Mouse (Mus musculus) kidney, embryonic 16.5 days (tissue): ENCODE data around the gene Bmpr1b. TPM values are rescaled to one million over a fixed set of nuclear protein-coding genes. Genes with fewer than 3 reads are reported as not detected.
A peak's percentile ranks its signal among the peaks of the same experiment; 100 is the strongest.

Experiments used
- ATAC-seq: fragments of 200-750 bp; cut with Nextera tagmentation; 2 replicates; pipeline ENCODE4 v1.8.0; 2017; ENCODE audit warnings: moderate TSS enrichment; ENCODE audit not compliant: low FRiP score, low TSS enrichment
- H3K27ac ChIP-seq: fragments of 300-500 bp; sonication (generic); 2 replicates; pipeline ENCODE4 v1.5.1; 2014; ENCODE audit warnings: low read length
- H3K27me3 ChIP-seq: fragments of 300-500 bp; sonication (generic); 2 replicates; pipeline ENCODE4 v1.6.1; 2014; ENCODE audit warnings: low read length, control low read depth, mixed read lengths; ENCODE audit not compliant: insufficient read depth
- H3K36me3 ChIP-seq: fragments of 300-500 bp; sonication (generic); 2 replicates; pipeline ENCODE4 v1.6.1; 2014; ENCODE audit warnings: low read length, control low read depth, mixed read lengths; ENCODE audit not compliant: insufficient read depth
- H3K4me1 ChIP-seq: fragments of 300-500 bp; sonication (generic); 2 replicates; pipeline ENCODE4 v1.6.1; 2014; ENCODE audit warnings: low read length, control low read depth, mixed read lengths; ENCODE audit not compliant: insufficient read depth
- H3K4me2 ChIP-seq: fragments of 300-500 bp; sonication (generic); replicated peaks from 2 replicates; pipeline ENCODE4 v1.6.1; 2014; ENCODE audit warnings: low read depth, low read length
- H3K4me3 ChIP-seq: fragments of 300-500 bp; sonication (generic); 2 replicates; pipeline ENCODE4 v1.5.1; 2014; ENCODE audit warnings: mild to moderate bottlenecking, low read length
- H3K9ac ChIP-seq: fragments of 300-500 bp; sonication (generic); replicated peaks from 2 replicates; pipeline ENCODE4 v1.6.1; 2014; ENCODE audit warnings: low read length
- H3K9me3 ChIP-seq: fragments of 300-500 bp; sonication (generic); 2 replicates; pipeline ENCODE4 v1.6.1; 2016; ENCODE audit warnings: low read length, control low read depth
- WGBS: fragments of 180-500 bp; shearing (Covaris S2); extraction: QIAGEN DNeasy Blood & Tissue Kit; methylation state at CpG from one replicate; pipeline ENCODE4 v1.1.7; 2014; 5-methylcytosine and 5-hydroxymethylcytosine counted together
- polyA plus RNA-seq: library from polyadenylated mRNA; unstranded; fragments of >200 nt; fragmentation: Nextera tagmentation; extraction: Ambion mirVana; gene quantifications from 2 replicates; pipeline ENCODE4 v1.2.1, GENCODE M21; 2015

Gene Bmpr1b
- polyA plus RNA-seq, 1 experiment from 2014 or later: 8.8 TPM

DNA sequence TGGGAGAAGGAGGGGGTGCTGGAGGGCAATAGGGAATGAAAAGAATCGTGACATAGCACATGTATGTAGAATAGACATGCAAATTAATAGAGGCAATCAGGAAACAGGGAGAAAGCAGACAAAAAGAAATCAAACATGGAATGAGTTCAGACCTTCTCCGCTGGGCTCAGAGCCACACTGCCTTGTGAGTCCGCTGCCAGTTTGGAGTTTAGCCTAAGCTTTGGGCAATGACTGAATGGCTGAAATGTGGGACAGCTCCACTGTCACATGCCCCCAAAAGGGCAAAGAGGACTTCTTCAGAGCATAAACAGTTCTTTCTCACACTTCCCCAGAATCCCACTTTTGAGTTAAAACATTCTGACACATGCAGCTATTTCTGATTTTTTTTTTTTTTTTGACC, 236.3 kb downstream of the Bmpr1b start:
- Histone ChIP-seq H3K9me3 (no peaks in the 10 kb centered on the region), H3K36me3 (no peaks in the 10 kb centered on the region), H3K4me2 (no peak overlapping the region), H3K4me1 (peaks cover 27% of the 10 kb centered on the region), H3K4me3 (no peak overlapping the region), H3K27ac (no peak overlapping the region), H3K27me3 (no peaks in the 10 kb centered on the region), H3K9ac (no peak overlapping the region)
- ATAC-seq: no peak
- 78% methylated on average over 3 of the region's 3 CpGs for WGBS

DNA sequence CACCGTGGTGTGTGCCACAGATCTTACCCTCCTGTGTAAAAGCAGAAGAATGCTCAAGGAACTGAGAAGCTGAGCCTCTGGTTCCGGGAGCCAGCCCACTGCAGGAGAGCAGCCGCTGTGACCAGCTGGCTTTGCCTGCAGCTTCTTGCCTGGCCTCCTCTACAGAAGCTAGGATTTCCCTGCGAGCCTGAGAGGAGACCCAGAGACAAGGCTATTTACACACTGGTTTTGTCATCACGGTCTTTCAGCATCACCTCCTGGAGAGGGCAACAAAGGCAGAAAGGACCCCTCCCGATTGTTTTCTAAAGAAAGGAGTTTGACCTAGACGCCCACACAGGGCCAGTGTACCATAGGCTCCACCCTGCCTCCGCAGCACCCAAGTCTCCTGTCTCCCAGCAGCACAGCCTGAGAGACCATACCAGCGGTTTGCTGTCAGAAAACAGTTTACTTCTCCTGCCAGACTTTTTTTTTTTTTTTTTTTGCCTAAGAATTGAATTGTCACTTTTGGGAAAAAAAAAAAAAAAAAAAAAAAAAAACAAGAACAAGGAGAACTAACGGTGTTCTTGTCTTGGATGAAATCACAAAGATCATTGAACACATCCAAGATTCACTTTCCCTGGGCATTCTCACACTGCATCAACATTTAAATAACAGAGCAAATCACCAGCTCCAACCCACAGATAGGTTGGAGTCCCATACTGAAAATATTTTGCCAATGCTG, 237.7 kb downstream of the Bmpr1b start:
- ATAC-seq: peak; percentile 82
- Histone ChIP-seq H3K9ac (0 out of 2 replicates have a peak overlapping the region, but pooled peaks have one; percentile 28), H3K4me3 (peak overlapping the region; percentile 29)

DNA sequence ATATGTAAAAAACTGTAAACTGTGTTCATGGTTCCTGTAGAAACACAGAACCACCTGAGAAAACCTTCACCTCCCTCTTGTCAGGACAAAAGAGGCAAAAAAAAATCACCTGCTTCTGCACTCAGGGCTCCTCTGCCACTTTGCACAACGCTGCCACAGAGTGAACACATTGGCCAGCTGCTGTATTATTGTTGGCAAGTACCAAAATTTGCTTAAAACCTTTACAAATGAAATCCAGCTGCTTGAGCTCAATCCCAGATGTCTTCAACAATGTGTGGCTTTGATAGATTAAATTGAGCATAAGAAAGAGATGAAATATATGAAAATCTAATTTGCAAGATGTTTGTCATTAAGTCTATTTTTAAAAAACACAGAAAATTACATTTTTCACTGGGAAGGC, 245.8 kb downstream of the Bmpr1b start:
- ATAC-seq: no peak
- H3K27ac ChIP-seq: no peak overlapping the region
- 47% methylated on average over 1 of the region's 1 CpGs for WGBS

More for the DNA sequence above, 237.7 kb downstream of the Bmpr1b start:
- peak overlapping the region; percentile 43 for H3K4me2 ChIP-seq
- H3K9me3 ChIP-seq: no peaks in the 10 kb centered on the region
- no peaks in the 10 kb centered on the region for H3K27me3 ChIP-seq
- no peaks in the 10 kb centered on the region for H3K36me3 ChIP-seq
- 7% methylated on average over 10 of the region's 10 CpGs for WGBS
- 0 out of 2 replicates have a peak overlapping the region, but pooled peaks have one; percentile 43 for H3K27ac ChIP-seq
- peaks cover 24% of the 10 kb centered on the region for H3K4me1 ChIP-seq

DNA sequence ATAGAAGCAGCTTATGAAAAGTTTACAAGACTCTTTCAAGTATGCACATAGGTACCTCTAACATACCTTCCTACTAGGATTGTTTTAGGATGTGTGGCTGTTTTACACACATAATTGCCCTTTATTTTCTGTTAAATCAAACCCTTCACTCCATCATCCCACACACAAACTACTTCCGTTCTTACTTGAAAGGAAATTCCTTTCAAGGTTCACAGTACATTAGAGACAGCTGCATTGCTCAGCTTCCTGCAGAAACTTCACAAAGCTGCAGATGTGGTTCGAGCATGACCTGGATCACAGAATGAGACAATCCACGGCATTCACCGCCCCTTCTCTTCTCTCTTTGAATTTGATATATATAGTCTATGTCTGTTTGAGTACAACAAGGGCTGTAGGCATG, 248.1 kb downstream of the Bmpr1b start:
- Histone ChIP-seq H3K4me1 (peaks cover 19% of the 10 kb centered on the region), H3K9me3 (no peaks in the 10 kb centered on the region), H3K36me3 (no peaks in the 10 kb centered on the region), H3K27ac (0 out of 2 replicates have a peak overlapping the region, but pooled peaks have one; percentile 23), H3K9ac (no peak overlapping the region), H3K4me2 (no peak overlapping the region), H3K27me3 (no peaks in the 10 kb centered on the region), H3K4me3 (no peak overlapping the region)
- no peak for ATAC-seq
- WGBS: 16% methylated on average over 4 of the region's 4 CpGs

More for the DNA sequence above, 245.8 kb downstream of the Bmpr1b start:
- Histone ChIP-seq H3K4me2 (no peak overlapping the region), H3K9ac (no peak overlapping the region), H3K9me3 (no peaks in the 10 kb centered on the region), H3K27me3 (no peaks in the 10 kb centered on the region), H3K4me1 (peaks cover 8% of the 10 kb centered on the region), H3K36me3 (no peaks in the 10 kb centered on the region), H3K4me3 (no peak overlapping the region)

DNA sequence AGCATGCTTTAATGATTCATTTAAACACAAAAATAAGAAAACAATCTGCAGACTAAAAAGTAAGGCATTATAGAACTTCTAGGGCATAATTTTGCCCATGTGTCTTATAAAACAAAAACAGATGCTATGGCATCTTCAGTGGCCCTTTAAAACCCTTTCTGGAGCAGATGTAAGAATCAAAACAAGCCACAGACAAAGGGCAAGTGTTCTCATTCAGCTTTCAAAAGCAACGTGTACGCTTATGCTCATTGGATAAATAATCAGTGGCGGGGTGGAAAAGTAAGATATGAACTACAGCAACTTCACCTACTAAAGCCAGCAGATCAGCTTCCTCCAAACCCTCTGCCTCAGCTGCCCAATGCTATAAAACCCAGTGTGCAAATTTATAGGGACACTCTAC, 249.6 kb downstream of the Bmpr1b start:
- Histone ChIP-seq H3K27me3 (no peaks in the 10 kb centered on the region), H3K9ac (no peak overlapping the region), H3K4me1 (peaks cover 30% of the 10 kb centered on the region), H3K36me3 (no peaks in the 10 kb centered on the region), H3K27ac (no peak overlapping the region), H3K4me2 (no peak overlapping the region), H3K4me3 (no peak overlapping the region), H3K9me3 (no peaks in the 10 kb centered on the region)
- WGBS: 54% methylated on average over 3 of the region's 3 CpGs
- ATAC-seq: no peak

DNA sequence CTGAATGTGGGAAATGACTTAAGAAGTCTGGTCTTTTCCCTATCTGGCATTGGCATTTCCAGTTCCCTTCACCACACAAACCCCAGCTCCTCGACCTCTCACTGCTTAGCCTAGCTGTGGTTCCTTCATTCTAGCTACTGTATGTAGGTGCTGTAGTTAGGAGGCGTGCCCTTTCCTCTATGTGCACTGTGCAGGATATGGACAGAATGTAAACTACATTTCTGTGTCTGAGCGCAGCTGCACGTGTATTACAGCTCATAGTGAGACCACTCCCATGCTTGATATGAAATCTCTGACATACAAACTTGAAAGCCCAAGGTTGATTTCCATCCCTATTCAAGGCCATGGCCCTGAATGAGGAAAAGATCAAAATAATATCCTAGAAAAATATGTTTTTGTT, 252.1 kb downstream of the Bmpr1b start:
- H3K27me3 ChIP-seq: no peaks in the 10 kb centered on the region
- H3K9ac ChIP-seq: no peak overlapping the region
- H3K27ac ChIP-seq: no peak overlapping the region
- ATAC-seq: no peak
- no peak overlapping the region for H3K4me2 ChIP-seq
- H3K36me3 ChIP-seq: no peaks in the 10 kb centered on the region
- WGBS: 68% methylated on average over 4 of the region's 4 CpGs
- no peaks in the 10 kb centered on the region for H3K9me3 ChIP-seq
- peaks cover 37% of the 10 kb centered on the region for H3K4me1 ChIP-seq
- no peak overlapping the region for H3K4me3 ChIP-seq

DNA sequence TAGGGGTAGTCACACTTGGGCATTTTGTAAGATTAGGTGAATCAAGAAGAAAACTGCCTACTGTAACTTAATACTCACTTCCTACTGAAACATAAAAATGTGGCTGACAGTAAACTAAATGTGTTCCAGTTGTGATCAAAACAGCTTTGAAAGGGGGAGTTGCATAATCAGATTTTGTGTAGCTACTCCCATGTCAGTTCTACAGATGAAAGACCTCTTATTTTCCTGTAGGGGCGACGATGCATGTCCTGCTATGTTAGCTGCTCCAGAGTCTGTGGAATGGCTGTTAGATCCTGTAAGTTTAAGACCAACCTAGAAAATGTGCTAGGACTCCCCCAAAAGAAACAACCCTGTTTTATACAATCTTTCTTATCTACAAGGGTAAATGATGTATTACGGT, 253.2 kb downstream of the Bmpr1b start:
- WGBS: 27% methylated on average over 3 of the region's 3 CpGs
- no peak overlapping the region for H3K4me2 ChIP-seq
- ATAC-seq: peak; percentile 61; the same call in 1 of the 2 replicates

DNA sequence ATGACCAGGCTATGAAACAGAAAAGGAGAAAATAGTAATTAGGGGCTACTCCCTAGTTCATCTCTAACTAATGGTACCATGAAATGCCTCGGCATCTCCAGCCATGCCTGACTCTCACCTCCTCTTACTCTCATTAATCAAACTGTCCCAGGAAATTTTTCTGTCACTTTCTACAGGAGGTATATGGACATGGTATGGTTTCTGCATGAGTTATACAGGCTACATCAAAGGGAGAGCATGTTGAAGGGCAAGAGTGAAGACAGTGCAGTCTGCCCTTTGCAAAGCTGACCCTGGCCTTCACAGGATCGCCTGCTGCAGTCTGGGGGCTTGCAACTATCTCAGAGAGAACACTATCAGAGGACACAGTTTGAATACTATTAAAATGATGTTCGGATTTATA, 254.6 kb downstream of the Bmpr1b start:
- 47% methylated on average over 3 of the region's 3 CpGs for WGBS
- H3K36me3 ChIP-seq: no peaks in the 10 kb centered on the region

More for the DNA sequence above, 253.2 kb downstream of the Bmpr1b start:
- Histone ChIP-seq H3K27me3 (no peaks in the 10 kb centered on the region), H3K27ac (peak overlapping the region; percentile 7; the same call in 1 of the 2 replicates), H3K4me3 (no peak overlapping the region), H3K4me1 (peaks cover 31% of the 10 kb centered on the region), H3K9me3 (no peaks in the 10 kb centered on the region), H3K9ac (no peak overlapping the region), H3K36me3 (no peaks in the 10 kb centered on the region)

DNA sequence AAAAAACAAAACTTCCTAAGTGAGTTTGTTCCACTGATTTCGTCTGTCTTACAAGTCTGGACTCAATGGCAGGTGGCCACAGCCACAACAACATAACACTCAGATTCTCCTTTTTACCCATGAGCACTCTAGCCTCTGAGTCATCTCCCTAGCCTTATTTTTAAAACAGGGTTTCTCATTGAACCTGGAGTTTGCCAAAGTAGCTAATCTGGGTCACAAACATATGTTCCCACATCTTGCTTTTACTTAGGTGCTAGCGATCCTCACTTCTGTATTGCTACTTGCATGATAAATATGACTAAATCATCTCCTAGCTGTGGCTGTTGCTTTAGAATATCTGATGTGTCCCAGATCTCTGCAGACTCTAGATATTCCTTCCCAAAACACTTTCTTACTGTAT, 260.1 kb downstream of the Bmpr1b start:
- Histone ChIP-seq H3K4me3 (no peak overlapping the region), H3K4me1 (peaks cover 4% of the 10 kb centered on the region; the same call in 1 of the 2 replicates), H3K27me3 (no peaks in the 10 kb centered on the region), H3K4me2 (no peak overlapping the region), H3K27ac (no peak overlapping the region), H3K9ac (no peak overlapping the region), H3K9me3 (no peaks in the 10 kb centered on the region), H3K36me3 (no peaks in the 10 kb centered on the region)
- no peak for ATAC-seq
- 96% methylated on average over 2 of the region's 2 CpGs for WGBS

More for the DNA sequence above, 254.6 kb downstream of the Bmpr1b start:
- H3K4me2 ChIP-seq: no peak overlapping the region
- no peak overlapping the region for H3K9ac ChIP-seq
- no peak overlapping the region for H3K4me3 ChIP-seq
- ATAC-seq: peak; percentile 54; the same call in 1 of the 2 replicates
- H3K27me3 ChIP-seq: no peaks in the 10 kb centered on the region
- H3K27ac ChIP-seq: no peak overlapping the region
- no peaks in the 10 kb centered on the region for H3K9me3 ChIP-seq
- H3K4me1 ChIP-seq: peaks cover 29% of the 10 kb centered on the region

DNA sequence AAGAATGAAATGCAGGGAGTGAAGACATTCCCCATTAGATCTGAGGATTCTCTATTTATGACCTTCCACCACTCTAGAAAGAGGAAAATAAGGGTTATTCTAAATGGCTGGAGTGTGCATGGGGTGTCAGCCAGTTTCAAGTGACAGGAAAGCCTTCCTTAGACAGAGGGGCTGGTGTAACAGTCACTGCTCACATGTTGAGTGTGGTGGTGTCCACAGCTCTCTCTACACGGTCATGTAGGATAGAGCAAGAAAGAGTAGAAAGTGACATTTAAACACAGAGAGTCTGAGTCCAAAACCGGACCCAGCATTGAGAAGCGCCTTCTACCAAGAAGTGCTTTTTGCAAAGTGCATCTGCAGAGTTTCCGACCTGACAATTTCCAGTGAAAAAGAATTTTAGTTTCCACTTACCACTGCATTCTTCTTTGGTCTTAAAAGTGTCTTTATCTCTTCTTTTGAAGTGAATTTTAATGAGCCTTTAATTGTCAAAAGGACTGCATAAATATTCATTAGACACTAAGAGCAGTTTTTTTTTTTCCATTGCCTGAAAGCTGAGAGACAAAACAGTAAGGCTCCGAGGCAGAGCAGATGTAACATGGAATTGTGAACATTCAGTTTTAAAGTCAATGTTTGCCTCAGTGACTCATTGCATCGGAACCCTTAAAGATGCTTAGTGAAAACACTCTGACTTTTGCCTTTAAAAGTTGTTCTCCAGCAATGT, 263.2 kb downstream of the Bmpr1b start:
- WGBS: 72% methylated on average over 6 of the region's 6 CpGs
- no peak overlapping the region for H3K4me3 ChIP-seq
- no peak overlapping the region for H3K9ac ChIP-seq
- no peaks in the 10 kb centered on the region for H3K9me3 ChIP-seq
- no peaks in the 10 kb centered on the region for H3K27me3 ChIP-seq
- no peak overlapping the region for H3K4me2 ChIP-seq
- ATAC-seq: no peak
- H3K4me1 ChIP-seq: no peaks in the 10 kb centered on the region
- no peaks in the 10 kb centered on the region for H3K36me3 ChIP-seq
- H3K27ac ChIP-seq: no peak overlapping the region
